Mouse (Mus musculus) kidney, postnatal 0 days (tissue): ENCODE measurements at regions not wholly inside any gene's neighbourhood (a gene's known extent, or its start where the extent isn't known, plus 50 kb on each side); places are given as distances from the start of the nearest gene placed in this dataset.

ENCODE experiments used
- ATAC-seq: fragments of 200-750 bp; cut with Nextera tagmentation; replicated peaks from 2 replicates; pipeline ENCODE4 v1.8.0; 2017; ENCODE audit warnings: low read depth, moderate number of reproducible peaks, moderate TSS enrichment, moderate library complexity; ENCODE audit not compliant: low FRiP score
- DNase-seq: peaks from one replicate; pipeline ENCODE4 v3.0.0-alpha.2; 2016; ENCODE audit warnings: low spot score
- H3K27ac ChIP-seq: fragments of 300-500 bp; sonication (generic); 2 replicates; pipeline ENCODE4 v1.5.1; 2014; ENCODE audit warnings: mild to moderate bottlenecking
- H3K27me3 ChIP-seq: fragments of 300-500 bp; sonication (generic); 2 replicates; pipeline ENCODE4 v1.6.1; 2014; ENCODE audit warnings: low read length, mixed read lengths; ENCODE audit not compliant: insufficient read depth
- H3K36me3 ChIP-seq: fragments of 300-500 bp; sonication (generic); 2 replicates; pipeline ENCODE4 v1.6.1; 2014; ENCODE audit warnings: low read length, mixed read lengths; ENCODE audit not compliant: insufficient read depth
- H3K4me1 ChIP-seq: fragments of 300-500 bp; sonication (generic); replicated peaks from 2 replicates; pipeline ENCODE4 v1.6.1; 2014; ENCODE audit warnings: antibody characterized with exemption, low read length, mixed read lengths; ENCODE audit not compliant: insufficient read depth
- H3K4me2 ChIP-seq: fragments of 300-500 bp; sonication (generic); 2 replicates; pipeline ENCODE4 v1.6.1; 2014; ENCODE audit warnings: mild to moderate bottlenecking, low read length, moderate library complexity, mixed read lengths
- H3K4me3 ChIP-seq: fragments of 300-500 bp; sonication (generic); replicated peaks from 2 replicates; pipeline ENCODE4 v1.5.1; 2014; ENCODE audit warnings: low read depth, low read length
- H3K9ac ChIP-seq: fragments of 300-500 bp; sonication (generic); 2 replicates; pipeline ENCODE4 v1.6.1; 2014; ENCODE audit warnings: low read depth, low read length
- H3K9me3 ChIP-seq: fragments of 300-500 bp; sonication (generic); replicated peaks from 2 replicates; pipeline ENCODE4 v1.6.1; 2016; ENCODE audit warnings: low read length, inconsistent platforms, mixed read lengths
- CTCF ChIP-seq: IDR thresholded peaks from 2 replicates; pipeline ENCODE4 v1.5.1; 2016; ENCODE audit warnings: antibody characterized with exemption, low read depth, mild to moderate bottlenecking, moderate library complexity
- WGBS: fragments of 180-500 bp; shearing (Covaris S2); extraction: QIAGEN DNeasy Blood & Tissue Kit; methylation state at CpG from one replicate; pipeline ENCODE4 v1.1.7; 2014; 5-methylcytosine and 5-hydroxymethylcytosine counted together

- DNase-seq, result no peak
- no peaks in the 10 kb centered on the region for H3K36me3 ChIP-seq
- H3K9me3 ChIP-seq, result no peaks in the 10 kb centered on the region
- WGBS, result 79% methylated on average over 1 of the region's 1 CpGs
- H3K4me3 ChIP-seq, result no peak overlapping the region
- no peak overlapping the region for H3K4me2 ChIP-seq
- no peak overlapping the region for H3K9ac ChIP-seq
- no peak for ATAC-seq
- no peak overlapping the region for H3K27ac ChIP-seq
- no peak for TF ChIP-seq CTCF
- H3K4me1 ChIP-seq, result no peaks in the 10 kb centered on the region
- no peaks in the 10 kb centered on the region for H3K27me3 ChIP-seq
Measured at GRCm38 (mm10) chr14:100619656-100620030, 335.2 kb upstream of the Klf12 start.

GRCm38 (mm10) chr14:100618793-100619655 lies 334.5 kb upstream of the Klf12 start:
- WGBS, result 44% methylated on average over 12 of the region's 12 CpGs
- ATAC-seq (no peak), DNase-seq (no peak)
- Histone ChIP-seq H3K27me3 (no peaks in the 10 kb centered on the region), H3K4me2 (no peak overlapping the region), H3K4me3 (no peak overlapping the region), H3K4me1 (no peaks in the 10 kb centered on the region), H3K9ac (no peak overlapping the region), H3K36me3 (no peaks in the 10 kb centered on the region), H3K9me3 (no peaks in the 10 kb centered on the region), H3K27ac (no peak overlapping the region)
- TF ChIP-seq CTCF, result no peak

GRCm38 (mm10) chr14:100610017-100610760 lies 325.7 kb upstream of the Klf12 start:
- Histone ChIP-seq H3K4me2 (no peak overlapping the region), H3K9ac (no peak overlapping the region), H3K27ac (no peak overlapping the region), H3K27me3 (no peaks in the 10 kb centered on the region), H3K4me1 (no peaks in the 10 kb centered on the region), H3K36me3 (no peaks in the 10 kb centered on the region), H3K9me3 (no peaks in the 10 kb centered on the region), H3K4me3 (no peak overlapping the region)
- DNase-seq, result no peak
- WGBS, result 92% methylated on average over 1 of the region's 1 CpGs
- TF ChIP-seq CTCF, result no peak
- no peak for ATAC-seq

GRCm38 (mm10) chr14:100607109-100607508 lies 322.6 kb upstream of the Klf12 start:
- Histone ChIP-seq H3K4me1 (no peaks in the 10 kb centered on the region), H3K9ac (no peak overlapping the region), H3K27ac (no peak overlapping the region), H3K27me3 (no peaks in the 10 kb centered on the region), H3K4me3 (no peak overlapping the region), H3K9me3 (no peaks in the 10 kb centered on the region), H3K36me3 (no peaks in the 10 kb centered on the region), H3K4me2 (no peak overlapping the region)
- no peak for TF ChIP-seq CTCF
- WGBS, result 91% methylated on average over 4 of the region's 4 CpGs
- ATAC-seq (no peak), DNase-seq (no peak)

- no peak for ATAC-seq
- no peaks in the 10 kb centered on the region for H3K4me1 ChIP-seq
- no peak for TF ChIP-seq CTCF
- 18% methylated on average over 7 of the region's 7 CpGs for WGBS
- no peaks in the 10 kb centered on the region for H3K27me3 ChIP-seq
- no peak overlapping the region for H3K4me2 ChIP-seq
- no peaks in the 10 kb centered on the region for H3K36me3 ChIP-seq
- no peak overlapping the region for H3K4me3 ChIP-seq
- no peaks in the 10 kb centered on the region for H3K9me3 ChIP-seq
- no peak overlapping the region for H3K27ac ChIP-seq
- H3K9ac ChIP-seq, result no peak overlapping the region
- no peak for DNase-seq
Measured at GRCm38 (mm10) chr14:100600886-100601451, 316.5 kb upstream of the Klf12 start.

- H3K4me1 ChIP-seq, result no peaks in the 10 kb centered on the region
- no peak overlapping the region for H3K27ac ChIP-seq
- no peaks in the 10 kb centered on the region for H3K27me3 ChIP-seq
- ATAC-seq, result no peak
- no peak for TF ChIP-seq CTCF
- H3K9me3 ChIP-seq, result no peaks in the 10 kb centered on the region
- no peak overlapping the region for H3K4me3 ChIP-seq
- H3K9ac ChIP-seq, result no peak overlapping the region
- no peak overlapping the region for H3K4me2 ChIP-seq
- no peaks in the 10 kb centered on the region for H3K36me3 ChIP-seq
- no peak for DNase-seq
Measured at GRCm38 (mm10) chr14:100570026-100570425, 285.5 kb upstream of the Klf12 start.
